Mouse (Mus musculus): ENCODE measurements at regions not wholly inside any gene's neighbourhood (a gene's known extent, or its start where the extent isn't known, plus 50 kb on each side); places are given as distances from the start of the nearest gene placed in this dataset.

GRCm38 (mm10) chr13:51973461-51973860, 127.0 kb downstream of the Gadd45g start:
- DNase-seq (ENCODE audit: low spot score), result no peak

GRCm38 (mm10) chr13:51974101-51974500, 127.6 kb downstream of the Gadd45g start:
- no peak for DNase-seq (ENCODE audit: low spot score)

GRCm38 (mm10) chr13:51975330-51975729, 128.9 kb downstream of the Gadd45g start:
- no peak for DNase-seq (ENCODE audit: low spot score)

- DNase-seq (ENCODE audit: low spot score), result peak; percentile 27
Observed at GRCm38 (mm10) chr13:51975801-51976601, 129.5 kb downstream of the Gadd45g start.

GRCm38 (mm10) chr13:51976620-51977214, 130.2 kb downstream of the Gadd45g start:
- no peak for DNase-seq (ENCODE audit: low spot score)

GRCm38 (mm10) chr13:51979301-51979977, 133.0 kb downstream of the Gadd45g start:
- DNase-seq (ENCODE audit: low spot score), result no peak

GRCm38 (mm10) chr13:51980344-51980743, 133.9 kb downstream of the Gadd45g start:
- DNase-seq (ENCODE audit: low spot score), result no peak

GRCm38 (mm10) chr13:51983002-51983401, 136.5 kb downstream of the Gadd45g start:
- DNase-seq (ENCODE audit: low spot score), result no peak

- DNase-seq (ENCODE audit: low spot score), result no peak
Observed at GRCm38 (mm10) chr13:51983575-51983974, 137.1 kb downstream of the Gadd45g start.

- DNase-seq (ENCODE audit: low spot score), result no peak
Observed at GRCm38 (mm10) chr13:51991339-51991738, 144.9 kb downstream of the Gadd45g start.

GRCm38 (mm10) chr13:51992878-51993277, 146.4 kb downstream of the Gadd45g start:
- no peak for DNase-seq (ENCODE audit: low spot score)

GRCm38 (mm10) chr13:51996163-51996562, 149.7 kb downstream of the Gadd45g start:
- no peak for DNase-seq (ENCODE audit: low spot score)

GRCm38 (mm10) chr13:51998542-51998941, 152.1 kb downstream of the Gadd45g start:
- DNase-seq (ENCODE audit: low spot score), result no peak

GRCm38 (mm10) chr13:52001811-52002210, 155.3 kb downstream of the Gadd45g start:
- no peak for DNase-seq (ENCODE audit: low spot score)

GRCm38 (mm10) chr13:52003946-52004539, 157.6 kb downstream of the Gadd45g start:
- no peak for DNase-seq (ENCODE audit: low spot score)

- DNase-seq (ENCODE audit: low spot score), result no peak
Observed at GRCm38 (mm10) chr13:52007585-52008395, 161.3 kb downstream of the Gadd45g start.

GRCm38 (mm10) chr13:52009231-52009630, 162.8 kb downstream of the Gadd45g start:
- no peak for DNase-seq (ENCODE audit: low spot score)

GRCm38 (mm10) chr13:52009766-52010165, 163.3 kb downstream of the Gadd45g start:
- DNase-seq (ENCODE audit: low spot score), result no peak

GRCm38 (mm10) chr13:52011001-52011400, 164.5 kb downstream of the Gadd45g start:
- no peak for DNase-seq (ENCODE audit: low spot score)

- DNase-seq (ENCODE audit: low spot score), result no peak
Observed at GRCm38 (mm10) chr13:52013182-52013581, 166.7 kb downstream of the Gadd45g start.

GRCm38 (mm10) chr13:52013757-52014156, 167.3 kb downstream of the Gadd45g start:
- no peak for DNase-seq (ENCODE audit: low spot score)

- DNase-seq (ENCODE audit: low spot score), result no peak
Observed at GRCm38 (mm10) chr13:52014566-52014965, 168.1 kb downstream of the Gadd45g start.

Measured in adipocyte (in vitro differentiated cells).